Mouse (Mus musculus): Measurements from ENCODE around the gene Igtp. TPM values are rescaled to one million over a fixed set of nuclear protein-coding genes. Genes with fewer than 3 reads are reported as not detected.
A peak's percentile ranks its signal among the peaks of the same experiment; 100 is the strongest.

The Igtp gene
- total and polyA plus RNA-seq, 3 experiments: 70.3 to 143 (median 107) TPM

DNA sequence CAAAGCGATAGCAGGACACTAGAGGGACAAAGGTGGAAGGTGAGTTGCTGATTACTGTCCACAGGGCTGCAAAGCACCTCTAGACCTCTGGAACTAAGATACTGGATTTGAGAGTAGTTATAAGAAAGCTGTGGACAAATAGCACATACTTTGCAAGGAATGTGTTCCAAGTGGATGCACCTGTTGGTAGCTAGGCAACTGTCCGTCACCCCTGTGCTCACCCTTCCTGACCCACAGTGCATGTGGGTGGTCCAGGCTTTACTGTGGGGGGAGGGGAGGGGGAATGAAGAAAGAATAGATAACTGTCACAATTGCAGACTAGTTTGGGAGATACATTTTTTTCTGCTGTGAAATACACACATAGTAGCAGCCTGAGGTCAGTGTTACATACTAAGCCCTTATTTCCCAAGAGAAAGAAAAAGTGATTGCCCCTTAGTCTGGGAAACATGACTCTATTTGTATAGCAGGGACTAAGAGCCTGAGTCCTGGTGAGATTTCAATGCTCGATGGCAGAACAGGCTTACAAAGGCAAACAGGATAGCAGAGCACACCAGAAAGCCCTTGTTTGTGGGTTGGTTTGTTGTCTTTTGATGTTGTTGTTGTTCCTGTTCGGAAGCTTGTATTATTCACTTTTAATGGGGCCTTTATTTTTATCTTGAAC, 5.4 kb upstream of the Igtp start:
- in situ Hi-C loops (cut with MboI; ENCODE audit: low pct_ligation_motif_present, low pct_unique_long_range_greater_than_20kb, low sequenced_read_pairs): no loop called here

DNA sequence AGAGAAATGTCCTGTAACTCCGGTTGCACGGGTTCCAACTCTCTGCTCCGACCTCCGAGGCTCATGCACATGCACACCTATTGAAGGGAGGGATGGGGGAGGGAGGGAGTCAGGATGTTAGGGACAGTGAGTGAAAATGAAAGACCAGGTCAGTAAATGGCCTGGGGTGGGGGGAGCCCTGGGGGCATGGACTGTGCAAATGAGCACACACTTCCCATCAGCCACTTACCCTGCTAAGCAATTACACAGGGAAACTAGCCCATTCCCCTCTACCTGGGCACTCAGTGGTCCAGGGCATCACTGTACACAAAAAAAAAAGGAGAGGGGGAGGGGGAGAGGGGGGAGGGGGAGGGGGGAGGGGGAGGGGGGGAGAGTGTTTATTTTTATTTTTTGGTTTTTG, 693 bp upstream of the Igtp start:
- Histone ChIP-seq H3K27me3 (replicated peaks) (no peaks in the 10 kb centered on the region), H3K4me3 (replicated peaks in 1 of 3; ENCODE audit: low read depth in 2 of 3, low read length in 2 of 3, poor library complexity in 1 of 3) (peak overlapping the region in 2 of 3 experiments; percentile 63 to 95), H3K4me1 (ENCODE audit: control insufficient read depth in 1 of 2, insufficient read depth in 2 of 2) (peaks cover 9 to 35% of the 10 kb centered on the region in 2 experiments), H3K9me3 (replicated peaks; ENCODE audit: low read length) (no peaks in the 10 kb centered on the region), H3K27ac (ENCODE audit: insufficient read depth, low read depth) (no peak overlapping the region), H3K36me3 (replicated peaks in 1 of 2; ENCODE audit: control insufficient read depth in 1 of 2, insufficient read depth in 1 of 2, low read length in 1 of 2) (peaks cover 2 to 13% of the 10 kb centered on the region in 2 experiments), H3K9ac (ENCODE audit: insufficient read depth, low read depth) (peak overlapping the region; percentile 97), H3K79me2 (replicated peaks; ENCODE audit: control insufficient read depth, extremely low read depth, insufficient read depth, poor library complexity, severe bottlenecking) (peaks cover 34% of the 10 kb centered on the region), H3K4me2 (ENCODE audit: insufficient read depth, low read depth, poor library complexity, severe bottlenecking) (peak overlapping the region; percentile 91)
- in situ Hi-C loops (cut with MboI; ENCODE audit: low pct_ligation_motif_present, low pct_unique_long_range_greater_than_20kb, low sequenced_read_pairs): loop anchor here (5.0 kb wide), 1 partner anchor 34 kb away; no protein-coding TSS in a partner anchor
- dilution Hi-C loops (cut with MboI; ENCODE audit: extremely low pct_ligation_motif_present, extremely low pct_unique_long_range_greater_than_20kb, low sequenced_read_pairs): no loop called here
- peak; percentile 34; the same call in 1 of the 2 replicates for TF ChIP-seq BHLHE40 (IDR thresholded peaks at IDR 0.05; ENCODE audit: low read depth, low read length)
- TF ChIP-seq IRF4 (IDR thresholded peaks at IDR 0.05; ENCODE audit: low read depth, low read length): peak; percentile 79
- no peak for TF ChIP-seq RCOR1 (conservative IDR thresholded peaks at IDR 0.05; ENCODE audit: low read depth, low read length)
- peak; percentile 83 for TF ChIP-seq CHD2 (IDR thresholded peaks at IDR 0.05; ENCODE audit: low read length)
- TF ChIP-seq ETS1 (conservative IDR thresholded peaks at IDR 0.05; ENCODE audit: low read depth, low read length): peak; percentile 45; the same call in 1 of the 2 replicates
- TF ChIP-seq USF2 (conservative IDR thresholded peaks at IDR 0.05; ENCODE audit: low read depth, low read length): no peak
- no peak for TF ChIP-seq POLR2A (IDR thresholded peaks at IDR 0.05; ENCODE audit: low read depth, low read length)
- peak; percentile 20; the same call in 1 of the 2 replicates for TF ChIP-seq ZNF384 (IDR thresholded peaks at IDR 0.05; ENCODE audit: low read depth, low read length)
- no peak for TF ChIP-seq CHD1 (IDR thresholded peaks at IDR 0.05; ENCODE audit: low read depth, low read length)
- no peak for TF ChIP-seq TBP (conservative IDR thresholded peaks at IDR 0.05; ENCODE audit: low read depth, low read length)
- TF ChIP-seq MAZ (IDR thresholded peaks at IDR 0.05; ENCODE audit: low read depth, low read length): peak; percentile 56; the same call in 1 of the 2 replicates
- no peak for TF ChIP-seq MAFK (IDR thresholded peaks at IDR 0.05; ENCODE audit: insufficient replicate concordance, low read length)
- no peak for TF ChIP-seq TCF12 (IDR thresholded peaks at IDR 0.05; ENCODE audit: low read depth, low read length)
- no peak for TF ChIP-seq MXI1 (IDR thresholded peaks at IDR 0.05; ENCODE audit: low read depth, low read length)
- TF ChIP-seq HCFC1 (IDR thresholded peaks at IDR 0.05; ENCODE audit: low read depth, low read length): 0 out of 2 replicates have a peak, but pooled peaks have one; percentile 14
- no peak for DNase-seq (ENCODE audit: extremely low read depth)

More for the DNA sequence above, 5.4 kb upstream of the Igtp start:
- no peaks in the 10 kb centered on the region for H3K79me2 ChIP-seq (replicated peaks; ENCODE audit: control insufficient read depth, extremely low read depth, insufficient read depth, poor library complexity, severe bottlenecking)
- H3K9me3 ChIP-seq (replicated peaks; ENCODE audit: low read length): no peaks in the 10 kb centered on the region
- no peak overlapping the region for H3K9ac ChIP-seq (ENCODE audit: insufficient read depth, low read depth)
- TF ChIP-seq CTCF (conservative IDR thresholded peaks at IDR 0.05 in 1 of 2, IDR thresholded peaks at IDR 0.05 in 1 of 2; ENCODE audit: low read depth in 2 of 2, low read length in 2 of 2) (no peak), TBP (conservative IDR thresholded peaks at IDR 0.05; ENCODE audit: low read depth, low read length) (no peak), PAX5 (IDR thresholded peaks at IDR 0.05; ENCODE audit: low read length) (no peak), TCF12 (IDR thresholded peaks at IDR 0.05; ENCODE audit: low read depth, low read length) (no peak), SMC3 (IDR thresholded peaks at IDR 0.05; ENCODE audit: low read depth, low read length) (no peak), E2F4 (IDR thresholded peaks at IDR 0.05; ENCODE audit: insufficient replicate concordance, low read depth, low read length) (no peak), USF1 (IDR thresholded peaks at IDR 0.05; ENCODE audit: low read depth, low read length) (no peak), POLR2AphosphoS2 (IDR thresholded peaks at IDR 0.05; ENCODE audit: low read depth, low read length) (no peak), HCFC1 (IDR thresholded peaks at IDR 0.05; ENCODE audit: low read depth, low read length) (no peak), ZMIZ1 (IDR thresholded peaks at IDR 0.05; ENCODE audit: low read depth, low read length) (no peak), RAD21 (IDR thresholded peaks at IDR 0.05; ENCODE audit: low read depth, low read length) (no peak)
- no peak overlapping the region for H3K4me2 ChIP-seq (ENCODE audit: insufficient read depth, low read depth, poor library complexity, severe bottlenecking)
- no peak for DNase-seq (ENCODE audit: extremely low read depth)
- H3K4me1 ChIP-seq (ENCODE audit: control insufficient read depth in 1 of 2, insufficient read depth in 2 of 2): peaks cover 12 to 35% of the 10 kb centered on the region in 2 experiments
- H3K27ac ChIP-seq (ENCODE audit: insufficient read depth, low read depth): no peak overlapping the region
- H3K27me3 ChIP-seq (replicated peaks): no peaks in the 10 kb centered on the region
- peaks cover 5 to 6% of the 10 kb centered on the region in 2 experiments for H3K36me3 ChIP-seq (replicated peaks in 1 of 2; ENCODE audit: control insufficient read depth in 1 of 2, insufficient read depth in 1 of 2, low read length in 1 of 2)
- no peak overlapping the region for H3K4me3 ChIP-seq (replicated peaks in 1 of 3; ENCODE audit: low read depth in 2 of 3, low read length in 2 of 3, poor library complexity in 1 of 3)
- dilution Hi-C loops (cut with MboI; ENCODE audit: extremely low pct_ligation_motif_present, extremely low pct_unique_long_range_greater_than_20kb, low sequenced_read_pairs): no loop called here

All from CH12.LX (cell line).